Mouse (Mus musculus) heart, adult 2 months (tissue): Measurements from ENCODE around the gene Hdac4.

ENCODE experiments used
- CTCF ChIP-seq: fragments of 200-600 bp; IDR thresholded peaks from 2 replicates; pipeline ENCODE4 v1.8.1; 2022; ENCODE audit warnings: antibody characterized with exemption, mild to moderate bottlenecking, moderate library complexity
- EP300 ChIP-seq: fragments of 200-500 bp; IDR thresholded peaks from 2 replicates; pipeline ENCODE4 v1.6.1; 2011; ENCODE audit warnings: low read depth, low read length, control low read depth; ENCODE audit not compliant: insufficient read depth
- POLR2A ChIP-seq: fragments of 200-500 bp; IDR thresholded peaks from 2 replicates; pipeline ENCODE4 v1.6.1; 2011; ENCODE audit warnings: mild to moderate bottlenecking, low read depth, low read length, control low read depth; ENCODE audit not compliant: insufficient read depth

DNA sequence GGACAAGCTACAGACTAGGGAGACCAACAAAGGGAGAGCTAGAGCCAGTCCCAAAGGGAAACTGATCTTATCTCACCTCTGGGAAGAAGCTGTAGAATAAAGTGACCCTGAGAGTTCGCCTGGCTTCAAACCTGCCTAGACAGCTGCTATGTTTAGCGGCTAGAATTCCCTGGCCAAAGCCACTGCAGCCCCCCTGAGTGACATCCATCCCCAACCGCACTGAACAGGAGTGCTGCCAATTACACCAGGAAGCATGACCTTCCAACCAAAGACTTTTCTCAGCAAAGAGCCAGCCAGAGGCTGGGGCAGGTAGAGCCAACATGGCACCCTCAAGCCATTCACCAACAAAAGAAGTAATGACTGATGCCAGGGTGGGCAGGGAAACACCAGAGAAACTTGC, 260.3 kb downstream of the Hdac4 start:
- TF ChIP-seq CTCF (no peak), POLR2A (no peak), EP300 (no peak)
